Mouse (Mus musculus): ENCODE results near the gene Six3. TPM values are rescaled to one million over a fixed set of nuclear protein-coding genes. Genes with fewer than 3 reads are reported as not detected.

The Six3 gene
- total and polyA plus RNA-seq, 3 experiments = not detected

GRCm38 (mm10) chr17:85585779-85586178, 27.6 kb upstream of the Six3 start:
- Histone ChIP-seq H3K79me2 (ENCODE audit: control insufficient read depth, insufficient read depth, low read length, poor library complexity) (no peaks in the 10 kb centered on the region), H3K4me3 (ENCODE audit: control insufficient read depth in 1 of 2, insufficient read depth in 1 of 2, low read depth in 2 of 2, low read length in 2 of 2) (no peak overlapping the region), H3K27me3 (ENCODE audit: control insufficient read depth in 1 of 2, insufficient read depth in 2 of 2, low read length in 2 of 2) (peaks cover 0 to 1% of the 10 kb centered on the region in 2 experiments; a peak in 1 of 4 replicates), H3K9me3 (replicated peaks; ENCODE audit: insufficient read depth, low read length) (no peaks in the 10 kb centered on the region), H3K9ac (ENCODE audit: control insufficient read depth, low read depth, low read length, poor library complexity, severe bottlenecking) (no peak overlapping the region), H3K4me1 (ENCODE audit: control insufficient read depth in 1 of 2, insufficient read depth in 2 of 2, low read length in 2 of 2) (no peaks in the 10 kb centered on the region), H3K27ac (ENCODE audit: control insufficient read depth, low read depth, low read length) (no peak overlapping the region), H3K36me3 (ENCODE audit: control insufficient read depth in 1 of 2, insufficient read depth in 2 of 2, low read length in 2 of 2) (no peaks in the 10 kb centered on the region)
- TF ChIP-seq SIN3A (IDR thresholded peaks at IDR 0.05; ENCODE audit: low read length) = no peak
- no peak for TF ChIP-seq POLR2AphosphoS5 (IDR thresholded peaks at IDR 0.05; ENCODE audit: borderline replicate concordance, low read depth, low read length)
- TF ChIP-seq KAT2A (conservative IDR thresholded peaks at IDR 0.05; ENCODE audit: low read depth, low read length) = no peak
- TF ChIP-seq ZKSCAN1 (IDR thresholded peaks at IDR 0.05; ENCODE audit: low read depth, low read length) = no peak
- TF ChIP-seq USF2 (IDR thresholded peaks at IDR 0.05; ENCODE audit: borderline replicate concordance in 1 of 2, insufficient read depth in 1 of 2, low read depth in 1 of 2, low read length in 2 of 2) = no peak
- TF ChIP-seq ZNF384 (IDR thresholded peaks at IDR 0.05; ENCODE audit: low read depth, low read length) = no peak
- no peak for TF ChIP-seq CHD1 (IDR thresholded peaks at IDR 0.05; ENCODE audit: low read depth, low read length)
- peak; percentile 30 for DNase-seq (ENCODE audit: low read depth, low spot score)

GRCm38 (mm10) chr17:85591976-85592375, 21.4 kb upstream of the Six3 start:
- no peak for DNase-seq (ENCODE audit: low read depth, low spot score)
- no peak for TF ChIP-seq POLR2AphosphoS5 (IDR thresholded peaks at IDR 0.05; ENCODE audit: borderline replicate concordance, low read depth, low read length)
- no peak for TF ChIP-seq GABPA (IDR thresholded peaks at IDR 0.05; ENCODE audit: low read depth, low read length)
- no peak for TF ChIP-seq MEF2A (IDR thresholded peaks at IDR 0.05; ENCODE audit: extremely low read depth, insufficient replicate concordance, low read depth, low read length, poor library complexity, severe bottlenecking)
- TF ChIP-seq POLR2A (IDR thresholded peaks at IDR 0.05; ENCODE audit: control insufficient read depth in 1 of 2, insufficient read depth in 1 of 2, low read depth in 1 of 2, low read length in 2 of 2, poor library complexity in 1 of 2) = no peak
- no peak for TF ChIP-seq NRF1 (IDR thresholded peaks at IDR 0.05; ENCODE audit: insufficient read depth, low read depth, low read length, poor library complexity, severe bottlenecking)
- TF ChIP-seq ZKSCAN1 (IDR thresholded peaks at IDR 0.05; ENCODE audit: low read depth, low read length) = no peak
- no peak for TF ChIP-seq CHD1 (IDR thresholded peaks at IDR 0.05; ENCODE audit: low read depth, low read length)
- no peak for TF ChIP-seq SMC3 (IDR thresholded peaks at IDR 0.05; ENCODE audit: low read depth, low read length)
- TF ChIP-seq POLR2AphosphoS2 (IDR thresholded peaks at IDR 0.05; ENCODE audit: low read length) = no peak
- no peak for TF ChIP-seq MAFK (IDR thresholded peaks at IDR 0.05; ENCODE audit: borderline replicate concordance, low read depth, low read length)
- TF ChIP-seq RAD21 (IDR thresholded peaks at IDR 0.05; ENCODE audit: low read depth, low read length) = no peak
- no peak for TF ChIP-seq KAT2A (conservative IDR thresholded peaks at IDR 0.05; ENCODE audit: low read depth, low read length)
- TF ChIP-seq ZC3H11A (IDR thresholded peaks at IDR 0.05; ENCODE audit: low read depth, low read length) = no peak
- no peak for TF ChIP-seq BHLHE40 (IDR thresholded peaks at IDR 0.05; ENCODE audit: borderline replicate concordance, low read depth, low read length)
- no peak for TF ChIP-seq ETS1 (IDR thresholded peaks at IDR 0.05; ENCODE audit: low read depth, low read length)
- TF ChIP-seq UBTF (IDR thresholded peaks at IDR 0.05; ENCODE audit: borderline replicate concordance, insufficient read depth, low read depth, low read length) = no peak
- no peak for TF ChIP-seq ELF1 (IDR thresholded peaks at IDR 0.05; ENCODE audit: low read depth, low read length)
- no peak for TF ChIP-seq MAZ (IDR thresholded peaks at IDR 0.05; ENCODE audit: low read depth, low read length)

More at GRCm38 (mm10) chr17:85591976-85592375, 21.4 kb upstream of the Six3 start:
- Histone ChIP-seq H3K9me3 (replicated peaks; ENCODE audit: insufficient read depth, low read length) (no peaks in the 10 kb centered on the region), H3K4me1 (ENCODE audit: control insufficient read depth in 1 of 2, insufficient read depth in 2 of 2, low read length in 2 of 2) (no peaks in the 10 kb centered on the region), H3K36me3 (ENCODE audit: control insufficient read depth in 1 of 2, insufficient read depth in 2 of 2, low read length in 2 of 2) (no peaks in the 10 kb centered on the region), H3K79me2 (ENCODE audit: control insufficient read depth, insufficient read depth, low read length, poor library complexity) (no peaks in the 10 kb centered on the region), H3K4me3 (ENCODE audit: control insufficient read depth in 1 of 2, insufficient read depth in 1 of 2, low read depth in 2 of 2, low read length in 2 of 2) (no peak overlapping the region), H3K27ac (ENCODE audit: control insufficient read depth, low read depth, low read length) (no peak overlapping the region), H3K27me3 (ENCODE audit: control insufficient read depth in 1 of 2, insufficient read depth in 2 of 2, low read length in 2 of 2) (peaks cover 0 to 1% of the 10 kb centered on the region in 2 experiments; a peak in 2 of 4 replicates), H3K9ac (ENCODE audit: control insufficient read depth, low read depth, low read length, poor library complexity, severe bottlenecking) (no peak overlapping the region)

All from MEL (cell line).